Mouse (Mus musculus): ENCODE measurements around the gene Gm20388.
"Not testable (repeated sequence)": the region's sequence is repeated elsewhere in the genome, so short reads cannot be mapped to it uniquely, and the experiment has no call there.

Gm20388 gene

DNA sequence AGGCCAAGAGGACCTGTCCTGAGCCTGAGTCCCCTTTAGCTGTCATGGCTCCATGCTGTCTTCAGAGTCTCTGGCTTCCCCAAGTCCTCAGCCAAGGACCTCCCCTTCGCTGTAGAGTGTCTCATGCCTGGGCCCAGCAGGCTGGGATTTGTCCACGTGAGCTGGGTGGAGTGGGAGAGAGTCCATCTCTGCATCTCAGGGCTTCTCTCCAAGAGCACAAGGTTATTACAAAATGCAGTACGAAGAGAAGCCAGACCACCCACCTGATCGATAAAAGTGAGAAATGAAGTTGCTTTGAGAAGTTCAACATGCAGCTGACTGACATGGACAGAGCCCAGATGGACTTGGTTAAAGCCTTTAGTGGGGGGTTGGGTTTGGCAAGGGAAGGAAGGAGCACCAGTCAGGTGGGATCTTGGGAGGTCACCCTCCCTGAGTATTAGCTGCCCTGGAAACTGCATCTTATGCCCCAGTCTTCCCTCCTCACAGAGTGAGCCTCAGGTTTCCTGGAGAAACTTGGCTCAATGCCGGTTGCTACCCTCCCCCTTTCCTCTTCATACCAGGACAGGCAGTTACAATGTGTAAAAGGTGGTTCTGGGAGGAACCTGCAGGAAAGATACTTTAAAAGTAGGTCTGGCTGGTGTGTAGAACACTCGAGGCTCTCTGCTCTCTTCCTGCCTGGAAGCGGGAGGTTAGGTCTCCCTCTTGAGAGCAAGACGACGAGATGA, 2705.7 kb downstream of the Gm20388 start:
- DNase-seq = no peak

DNA sequence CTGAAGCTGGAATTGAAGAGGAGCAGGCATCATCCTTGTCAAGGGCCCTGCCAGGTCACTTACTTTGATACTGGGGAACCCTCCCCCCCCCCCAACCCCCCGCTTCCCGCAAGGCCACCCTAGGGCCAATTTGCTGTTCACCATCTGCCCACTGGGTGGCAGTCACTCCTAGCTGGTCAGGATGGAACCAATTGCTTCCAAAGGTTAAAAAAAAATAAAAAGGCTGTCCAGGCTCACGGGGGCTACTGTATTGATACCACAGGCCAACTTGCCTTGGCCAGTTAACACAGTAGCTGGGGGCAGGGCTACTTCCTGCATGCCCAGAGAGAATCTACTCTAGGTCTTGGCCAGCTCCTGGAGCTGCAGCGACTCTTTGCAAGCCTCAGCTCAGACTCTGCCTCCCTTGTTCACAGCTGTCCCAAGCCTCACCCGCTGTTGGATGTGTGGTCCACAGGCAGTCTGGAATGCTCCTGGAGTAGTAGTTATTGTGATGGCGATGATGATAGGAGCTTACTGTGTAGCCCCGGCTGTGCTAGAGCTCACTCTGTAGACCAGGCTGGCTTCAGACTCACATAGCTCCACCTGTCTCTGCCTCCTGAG, 2707.4 kb downstream of the Gm20388 start:
- DNase-seq = peak; percentile 92

DNA sequence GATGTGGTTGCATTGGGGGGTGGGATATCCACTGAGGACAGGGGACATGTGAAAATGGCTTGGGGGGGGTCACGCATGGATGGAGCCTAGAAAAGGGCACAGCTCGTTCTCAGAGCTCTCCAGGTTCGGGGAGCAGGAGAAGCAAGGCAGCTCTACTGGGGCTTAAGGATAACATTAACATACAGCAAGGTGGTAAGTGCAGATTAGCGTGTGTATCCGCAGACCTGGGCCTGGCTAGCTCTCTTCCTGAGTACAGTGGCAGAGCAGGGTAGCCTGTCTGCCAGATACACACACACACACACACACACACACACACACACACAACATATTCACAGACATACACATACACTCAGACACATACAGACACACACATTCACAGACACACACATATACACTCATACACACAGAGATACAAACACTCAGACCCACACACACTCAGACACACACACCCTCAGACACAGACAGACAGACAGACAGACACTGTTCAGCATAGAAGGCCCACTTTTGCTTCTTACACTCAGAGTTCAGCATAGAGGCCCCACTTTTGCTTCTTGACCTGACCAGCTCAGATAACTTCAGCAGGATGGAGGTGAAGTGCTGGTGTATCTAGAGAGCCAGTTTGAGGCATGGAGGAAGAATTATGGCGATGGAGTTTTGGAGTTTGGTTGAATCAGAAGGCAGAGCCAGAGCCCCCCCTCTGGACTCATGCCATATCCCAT, 2708.2 kb downstream of the Gm20388 start:
- DNase-seq = no peak

DNA sequence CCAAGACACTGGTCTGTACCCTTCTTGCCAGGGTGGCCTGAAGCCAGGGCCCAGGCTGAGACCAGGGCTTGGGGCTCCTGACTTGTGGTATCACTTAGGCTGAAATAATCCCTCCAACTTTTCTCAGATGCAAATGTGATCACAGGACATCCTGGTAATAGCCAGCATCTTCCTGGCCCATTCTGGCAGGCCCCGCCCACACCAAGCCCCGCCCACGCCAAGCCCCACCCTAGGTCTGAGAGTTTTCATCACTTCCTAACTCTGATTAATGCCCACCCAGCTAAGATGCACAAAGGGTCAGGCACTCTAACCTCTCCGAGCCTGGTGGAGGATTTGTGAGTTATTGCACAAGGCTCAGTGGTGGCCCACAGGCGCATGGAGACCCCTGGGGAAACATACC, 2709.8 kb downstream of the Gm20388 start:
- no peak for DNase-seq

DNA sequence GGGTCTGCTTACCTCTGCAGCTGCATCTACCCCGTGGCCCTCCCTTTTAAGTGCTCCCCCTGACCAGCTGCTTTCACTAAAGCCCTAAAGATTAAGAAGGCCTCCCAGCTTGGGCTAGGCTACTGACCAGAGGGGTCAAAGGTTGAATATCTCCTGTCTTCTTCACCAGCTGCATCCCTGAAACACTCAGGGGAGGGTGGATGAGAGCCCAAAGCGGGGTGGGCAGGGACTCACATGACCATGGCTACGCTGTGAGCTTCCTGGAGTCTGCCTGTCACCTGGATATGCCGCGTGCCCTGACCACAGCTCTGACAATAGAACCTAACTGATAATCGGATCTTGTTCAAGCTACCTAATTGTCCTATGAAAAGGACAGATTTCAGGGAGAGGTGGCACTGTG, 2712.1 kb downstream of the Gm20388 start, which contains the start of gene Pabpn1l:
Pabpn1l (minus strand) TSS at position 13 of the 400 bp plus-strand sequence.
- DNase-seq = no peak

DNA sequence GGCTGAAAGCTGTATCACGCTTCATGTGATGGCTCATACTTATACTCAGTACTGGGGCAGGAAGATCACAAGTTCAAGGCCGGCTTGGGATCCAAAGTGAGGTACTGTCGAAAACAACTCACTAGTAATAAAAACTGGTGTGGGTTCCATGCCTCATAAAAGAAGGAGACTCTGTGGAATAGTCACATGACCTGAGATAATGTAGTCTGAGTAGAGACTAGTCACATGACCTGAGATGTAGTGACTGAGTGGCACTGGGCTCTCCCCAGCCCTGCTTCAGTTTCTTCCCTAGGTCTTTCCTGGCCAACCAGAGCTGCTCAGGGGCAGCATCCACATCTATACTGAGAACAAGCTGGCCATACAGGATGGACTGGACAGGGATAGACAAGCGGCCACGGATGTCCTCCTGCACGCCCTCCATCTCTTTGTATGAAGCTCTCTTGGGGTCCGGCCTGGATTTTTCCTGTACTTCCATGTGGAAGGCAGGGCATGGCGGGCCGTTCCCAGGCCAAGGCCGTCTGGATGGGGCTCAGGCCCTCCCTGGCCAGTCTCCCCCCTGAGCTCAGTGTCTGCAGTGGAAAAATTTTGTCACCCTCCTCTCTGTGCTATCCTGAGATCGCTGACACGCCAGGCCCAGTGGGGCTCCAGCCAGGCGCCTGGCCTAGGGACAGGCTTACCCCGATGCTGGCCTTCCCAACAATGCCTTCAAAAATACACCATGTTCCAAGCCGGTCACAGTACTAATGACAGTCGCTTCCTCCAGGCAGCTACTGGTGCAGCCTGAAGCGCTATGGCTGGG, 2713.4 kb downstream of the Gm20388 start:
- DNase-seq = no peak

DNA sequence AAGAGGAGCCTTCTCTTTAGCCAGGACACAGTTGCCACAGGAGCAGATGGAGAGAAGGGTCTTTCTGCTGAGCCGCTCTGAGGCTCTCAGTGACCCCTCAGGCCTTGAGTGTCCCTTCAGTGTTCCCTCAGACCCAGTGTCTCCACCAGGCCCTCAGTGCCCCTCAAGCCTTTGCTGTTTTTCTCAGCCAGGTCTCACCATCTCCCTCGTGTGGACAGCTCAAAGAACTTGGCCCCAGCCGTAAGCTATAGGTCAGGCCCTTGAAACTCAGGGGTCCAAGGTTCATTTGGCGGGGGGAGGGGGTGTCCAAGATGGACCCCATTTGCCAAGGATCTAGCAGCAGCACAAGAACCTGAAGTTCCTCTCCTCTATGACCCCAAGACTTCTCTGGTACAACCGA, 2714.0 kb downstream of the Gm20388 start:
- no peak for DNase-seq

DNA sequence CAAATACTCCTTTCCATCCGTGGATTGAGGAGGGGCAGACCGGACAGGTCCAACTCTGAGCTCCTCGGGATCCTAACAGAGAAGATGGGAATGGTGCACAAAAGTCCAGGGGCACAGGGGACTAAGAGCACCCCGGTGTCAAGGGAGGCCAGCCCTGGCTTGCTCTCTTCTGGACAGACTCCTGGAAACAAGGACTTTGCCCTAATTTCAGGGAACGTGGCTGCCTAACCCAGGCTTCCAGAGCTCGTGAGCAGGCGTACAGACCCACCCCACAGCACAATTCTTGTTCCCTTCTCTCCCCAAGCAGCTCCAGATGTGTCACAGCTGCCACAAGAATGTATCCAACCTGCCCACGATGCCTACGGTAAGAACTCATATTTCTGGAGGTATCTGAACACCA, 2715.2 kb downstream of the Gm20388 start:
- no peak for DNase-seq

DNA sequence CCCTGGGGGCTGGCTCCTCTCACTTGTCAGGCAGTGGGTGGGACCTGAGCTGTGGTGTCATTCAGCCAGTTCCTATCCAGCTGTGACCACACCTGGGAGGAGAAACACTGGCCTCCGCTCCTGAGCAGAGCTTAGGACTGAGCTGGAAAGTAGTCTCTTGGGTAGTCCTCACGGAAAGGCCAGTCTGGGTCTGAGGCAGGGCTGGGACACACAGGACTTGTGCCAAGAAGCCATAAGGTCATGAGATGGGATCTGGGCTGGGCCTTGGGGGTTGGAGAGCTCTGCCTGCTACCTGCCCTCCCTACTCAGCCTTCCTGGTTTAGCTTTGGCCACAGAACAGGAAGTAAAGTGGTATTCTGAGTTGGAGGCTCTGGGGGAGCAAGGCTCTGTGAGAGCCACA, 2716.3 kb downstream of the Gm20388 start:
- DNase-seq = no peak

DNA sequence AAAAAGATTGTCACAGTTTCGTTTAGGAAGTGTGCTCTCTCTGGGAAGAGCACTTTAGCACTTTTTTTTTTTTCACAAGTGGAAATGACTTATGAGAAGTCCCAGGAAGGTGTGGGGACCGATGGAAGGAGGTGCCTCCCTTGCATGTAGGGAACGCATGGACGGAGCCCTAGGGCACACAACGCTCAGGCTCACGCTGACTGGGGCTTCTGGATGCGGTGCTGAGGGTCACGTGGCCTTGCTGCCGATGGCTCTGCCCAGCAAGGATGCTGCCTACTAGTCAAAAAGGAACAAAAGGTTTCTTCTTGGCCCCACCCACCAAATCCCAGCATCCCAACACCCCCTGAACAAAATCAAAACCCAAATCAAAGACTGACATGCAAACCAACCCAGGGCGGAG, 2718.7 kb downstream of the Gm20388 start:
- no peak for DNase-seq

DNA sequence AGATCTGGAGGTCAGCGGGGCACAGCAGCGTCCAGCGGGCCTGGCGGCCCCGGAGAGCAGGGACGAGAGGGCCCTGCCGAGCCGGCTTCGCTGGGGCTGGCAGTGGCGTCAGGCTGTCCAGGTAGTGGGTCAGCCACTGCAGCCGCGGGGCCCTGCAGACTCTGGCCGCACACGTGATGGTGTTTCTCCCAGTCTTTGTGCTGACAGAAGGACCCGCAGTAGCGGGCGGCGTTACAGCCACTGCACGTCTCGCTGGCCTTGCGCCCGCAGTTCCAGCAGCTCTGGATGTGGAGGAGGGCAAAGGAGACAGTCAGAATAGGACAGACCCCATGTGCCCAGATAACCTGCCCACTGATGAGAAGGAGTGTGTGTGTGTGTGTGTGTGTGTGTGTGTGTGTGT, 2720.1 kb downstream of the Gm20388 start:
- peak; percentile 51 for DNase-seq

DNA sequence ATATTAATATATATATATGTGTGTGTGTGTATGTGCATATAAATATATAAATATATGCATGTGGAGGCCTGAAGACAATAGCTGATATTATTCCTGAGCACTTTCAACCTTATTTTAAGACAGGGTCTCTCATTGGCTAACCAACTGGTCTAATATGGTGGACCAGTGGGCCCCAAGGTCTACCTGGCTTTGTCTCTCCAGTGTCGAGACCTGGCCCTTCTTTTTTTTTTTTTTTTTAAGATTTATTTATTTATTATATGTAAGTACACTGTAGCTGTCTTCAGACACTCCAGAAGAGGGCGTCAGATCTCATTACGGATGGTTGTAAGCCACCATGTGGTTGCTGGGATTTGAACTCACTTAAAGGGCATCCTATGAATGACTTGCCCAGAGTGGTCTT, 2721.5 kb downstream of the Gm20388 start:
- DNase-seq = not testable (repeated sequence)

DNA sequence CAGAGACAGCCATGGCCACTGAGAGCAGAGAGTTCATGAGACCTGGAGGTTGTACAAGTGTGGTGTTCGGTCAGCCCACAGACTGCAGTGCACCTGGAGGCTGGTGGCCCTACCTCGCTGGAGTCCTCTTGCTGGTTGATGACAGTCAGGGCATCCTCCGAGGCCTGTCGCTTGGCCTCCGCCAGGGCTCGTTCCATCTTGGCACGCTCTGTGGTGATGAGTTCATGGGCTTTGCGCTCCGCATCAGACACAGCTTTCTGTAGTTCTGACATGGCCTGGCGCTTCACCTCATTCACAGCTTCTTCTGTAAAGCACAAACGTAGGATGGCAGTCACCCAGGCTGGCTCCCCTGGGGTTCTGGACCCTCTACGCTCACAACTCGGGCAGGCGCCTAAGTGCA, 2722.6 kb downstream of the Gm20388 start:
- DNase-seq = no peak

DNA sequence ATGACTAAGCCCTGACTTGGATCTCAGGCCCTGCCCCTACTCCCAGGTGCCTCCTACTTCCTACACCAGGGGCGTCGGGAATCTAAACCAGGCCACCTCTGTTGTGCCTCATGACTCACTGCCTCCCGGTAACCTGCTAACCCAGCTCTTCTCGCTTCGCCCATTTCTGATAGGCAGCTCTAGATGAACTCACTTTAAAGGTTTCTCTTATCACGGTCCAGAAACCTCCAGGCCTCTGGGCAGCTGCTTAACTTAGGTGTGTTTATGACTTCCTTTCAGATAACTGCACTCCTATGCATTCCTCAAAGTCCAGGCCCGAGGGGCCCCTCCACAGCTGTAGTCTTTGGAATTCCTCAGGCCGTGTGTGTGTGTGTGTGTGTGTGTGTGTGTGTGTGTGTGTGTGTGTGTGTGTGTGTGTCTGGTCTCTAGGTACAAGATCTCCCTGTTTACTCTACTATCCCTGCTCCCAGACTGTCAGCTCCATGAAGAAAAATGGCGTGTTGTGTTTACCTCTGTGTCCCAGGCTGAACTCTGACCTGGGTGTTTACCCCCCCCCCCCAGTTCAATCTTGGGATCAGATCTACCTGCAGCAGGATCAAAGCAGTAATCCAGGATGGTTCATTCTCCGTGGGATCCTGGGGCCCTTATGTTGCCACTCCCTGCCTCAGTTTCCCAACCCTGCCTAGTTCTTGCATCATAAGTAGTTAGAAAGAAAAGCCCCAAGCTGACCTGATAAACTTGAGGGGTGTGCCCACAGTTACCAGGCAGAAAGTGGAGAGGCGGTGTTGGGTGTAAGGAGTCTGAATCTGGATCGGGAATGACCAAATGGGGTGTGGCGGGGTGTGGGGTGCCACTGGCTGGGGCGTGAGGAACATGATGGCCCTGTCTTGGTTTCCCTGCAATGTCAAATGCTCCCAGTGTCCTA, 2725.5 kb downstream of the Gm20388 start:
- no peak for DNase-seq

DNA sequence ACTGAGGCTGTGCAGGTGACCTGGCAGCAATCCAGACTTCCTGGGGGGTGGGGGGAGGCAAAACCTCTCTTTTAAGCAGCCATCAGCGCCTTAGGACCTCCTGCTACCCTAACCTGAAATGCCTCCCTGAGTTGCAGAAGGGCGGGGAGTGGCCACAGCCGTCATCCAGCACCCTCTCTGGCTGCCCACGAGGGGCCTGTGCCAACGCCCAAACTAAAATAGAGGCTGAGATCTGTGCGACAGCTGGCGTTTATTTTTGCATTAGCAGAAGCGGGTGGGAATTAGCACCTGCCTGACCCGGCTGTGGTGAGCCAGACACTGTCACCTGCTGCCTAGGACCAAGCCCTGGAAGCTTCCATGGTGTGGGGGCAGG, 2726.1 kb downstream of the Gm20388 start:
- DNase-seq = no peak

DNA sequence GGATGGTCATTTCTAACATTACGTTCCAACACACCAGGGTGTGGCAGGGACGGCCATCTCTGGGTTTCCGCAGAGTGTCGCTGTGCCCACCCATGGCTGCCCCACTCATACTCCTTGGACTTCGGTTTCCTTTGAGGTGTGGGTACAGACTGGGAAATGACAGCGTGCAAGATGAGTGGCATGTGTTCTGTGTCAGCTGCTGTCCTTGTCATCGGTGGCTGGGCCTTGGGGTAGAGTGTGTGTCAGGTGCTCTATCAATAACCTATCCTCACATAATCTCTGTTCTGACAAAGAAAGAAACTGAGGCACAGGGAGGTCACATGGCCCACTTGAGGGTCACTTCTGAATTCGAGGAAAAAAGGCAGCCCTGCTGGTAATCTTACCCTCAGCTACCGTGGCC, 2726.6 kb downstream of the Gm20388 start:
- no peak for DNase-seq

DNA sequence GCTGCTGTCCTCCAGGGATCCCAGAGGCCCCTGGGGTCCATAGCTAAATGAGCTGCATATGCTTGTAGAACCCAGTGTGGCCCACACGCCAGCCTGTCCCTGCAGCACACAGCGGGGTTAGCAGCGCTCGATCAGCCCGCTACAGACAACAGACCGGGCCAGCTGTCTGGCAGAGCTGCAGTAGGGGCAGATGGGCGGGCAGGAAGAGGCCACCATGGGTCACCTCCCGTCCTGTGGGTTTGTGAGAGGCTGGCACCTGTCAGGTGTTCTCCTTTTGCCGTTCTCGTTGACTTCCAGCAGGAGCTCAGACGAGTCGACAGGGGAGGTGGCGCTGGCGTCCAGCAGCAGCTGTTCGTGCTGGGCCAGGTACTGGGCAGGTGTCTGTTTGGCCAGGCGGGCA, 2728.0 kb downstream of the Gm20388 start:
- DNase-seq = no peak

DNA sequence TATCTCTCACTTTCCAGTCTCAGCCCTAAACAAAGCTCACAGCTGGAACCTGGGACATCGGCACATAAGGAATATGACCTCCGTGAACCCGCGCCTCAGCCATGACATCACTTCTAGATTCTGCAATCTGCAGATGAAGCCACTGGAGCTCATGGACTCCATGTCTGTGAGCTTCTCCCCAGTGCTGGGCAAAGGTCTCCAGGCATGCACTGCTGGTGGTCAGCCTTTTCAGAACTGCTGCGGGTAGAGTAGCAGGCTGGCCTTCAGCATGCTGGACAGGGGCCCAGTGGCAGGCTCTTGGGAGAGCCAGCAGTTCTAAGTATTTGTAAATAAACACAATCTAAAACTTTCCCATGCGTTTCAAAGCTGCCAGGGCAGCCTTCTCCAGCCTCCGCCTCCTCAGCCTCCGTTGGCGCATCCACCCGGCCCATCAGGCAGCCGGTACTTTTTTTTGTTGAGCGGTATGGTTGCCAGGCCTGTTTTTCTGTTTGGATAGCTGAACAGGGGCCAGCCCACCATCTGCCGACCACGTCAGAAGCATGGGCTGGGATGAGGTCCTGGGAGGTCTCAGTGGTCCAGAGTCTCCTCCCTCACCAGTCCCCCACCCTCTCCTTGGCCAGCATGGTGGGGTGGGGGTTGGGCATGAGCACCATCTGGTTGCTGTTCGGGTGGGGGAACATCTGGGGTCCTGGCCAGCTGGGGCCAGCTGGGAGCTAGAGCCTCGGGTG, 2729.0 kb downstream of the Gm20388 start:
- DNase-seq = peak; percentile 85

DNA sequence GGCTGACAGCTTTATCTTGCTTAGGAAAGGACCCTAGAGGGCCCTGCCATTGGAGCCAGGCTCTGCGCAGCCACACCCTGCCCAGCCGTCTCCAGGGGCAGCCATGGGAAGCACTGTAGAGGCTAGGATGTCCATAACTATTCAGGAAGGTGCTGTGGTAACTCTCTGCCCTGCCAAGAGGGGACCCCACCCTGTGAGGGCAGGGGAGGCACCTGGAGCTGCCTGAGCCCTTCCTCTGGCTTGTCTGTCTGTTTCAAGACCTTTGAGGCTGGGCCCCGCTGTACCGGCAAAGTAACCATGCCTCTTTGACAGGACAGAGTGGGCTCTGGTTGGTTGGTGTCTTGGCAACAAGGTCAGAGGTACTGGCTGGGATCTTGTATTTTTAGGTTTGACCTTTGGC, 2730.2 kb downstream of the Gm20388 start:
- no peak for DNase-seq

DNA sequence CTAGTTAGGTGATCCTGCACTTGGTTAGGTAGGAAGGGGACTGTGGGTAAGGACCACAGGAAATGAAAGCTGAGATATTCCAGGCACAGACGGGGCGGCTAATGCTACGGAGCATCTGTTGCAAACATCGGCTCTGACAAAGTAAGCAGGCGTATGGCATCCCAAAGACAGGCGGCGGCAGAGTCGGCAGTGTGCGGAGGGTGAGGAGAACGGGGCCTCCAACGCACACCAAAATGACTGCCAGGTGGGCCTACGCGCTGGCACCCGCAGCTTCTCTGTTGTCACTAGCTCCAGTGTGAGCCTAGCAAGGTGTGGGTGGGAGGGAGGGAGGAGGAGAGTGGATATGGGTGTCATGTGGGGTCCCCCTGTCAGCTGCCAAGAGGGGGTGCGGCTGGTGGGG, 2730.8 kb downstream of the Gm20388 start:
- DNase-seq = no peak

DNA sequence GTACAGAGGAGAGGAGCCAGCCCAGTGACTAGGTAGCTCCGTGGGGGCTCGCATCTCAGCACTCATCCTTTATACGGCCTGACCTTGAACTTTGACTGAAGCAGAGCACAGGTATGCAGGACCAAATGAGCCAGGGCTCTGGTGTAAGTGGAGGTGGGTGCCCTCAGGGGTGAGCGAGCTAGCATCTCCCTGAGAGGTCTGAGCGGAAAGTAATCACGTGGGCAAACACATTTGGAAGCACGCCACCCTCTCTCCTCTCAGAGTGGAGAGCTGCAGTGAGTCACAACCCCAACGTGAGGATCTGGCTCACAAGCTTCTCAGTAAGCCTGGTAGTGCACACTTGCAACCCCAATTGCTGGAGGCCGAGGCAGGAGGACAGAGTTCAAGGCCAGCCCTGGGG, 2731.4 kb downstream of the Gm20388 start:
- peak; percentile 57 for DNase-seq
